Mouse (Mus musculus): ENCODE results near the gene Myrfl.

DNA sequence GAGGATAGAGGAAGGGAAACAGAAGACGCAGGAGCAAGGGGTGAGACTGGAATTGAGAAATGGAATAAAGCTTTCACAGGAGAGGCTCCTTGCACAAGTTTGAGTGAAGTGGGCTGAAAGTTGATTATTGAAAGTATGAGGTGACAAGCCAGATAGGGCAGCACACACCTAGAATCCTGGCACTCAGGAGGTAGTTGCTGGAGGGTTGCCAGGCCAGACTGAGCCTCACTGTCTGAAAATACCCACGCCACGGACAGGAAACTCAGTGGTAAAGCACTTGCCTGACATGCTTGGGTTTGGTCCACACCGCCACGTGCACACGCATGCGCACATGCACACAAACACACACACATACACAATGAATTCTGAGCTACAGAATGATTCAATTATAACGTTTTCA is 118.8 kb downstream of the Myrfl start:
- no peak for TF ChIP-seq CTCF (IDR thresholded peaks at IDR 0.05; ENCODE audit: low read depth, low read length)
- TF ChIP-seq POLR2A (IDR thresholded peaks at IDR 0.05; ENCODE audit: borderline replicate concordance, low read depth, low read length): no peak

All from bone marrow macrophage, adult 2 months (primary cell).